Mouse (Mus musculus) erythroblast, embryonic 14.5 days (primary cell): Measurements from ENCODE around the gene Ubn1. TPM values are rescaled to one million over a fixed set of nuclear protein-coding genes. Genes with fewer than 3 reads are reported as not detected.

Experiments
- H3K27me3 ChIP-seq: 2 replicates; pipeline ENCODE4 v1.6.1; 2012; ENCODE audit warnings: inconsistent platforms; ENCODE audit not compliant: control insufficient read depth
- H3K36me3 ChIP-seq: 2 replicates; pipeline ENCODE4 v1.6.1; 2012; ENCODE audit warnings: mild to moderate bottlenecking, inconsistent platforms; ENCODE audit not compliant: control insufficient read depth
- H3K4me1 ChIP-seq: 2 replicates; pipeline ENCODE4 v1.6.1; 2012; ENCODE audit warnings: inconsistent platforms; ENCODE audit not compliant: control insufficient read depth
- H3K4me3 ChIP-seq: replicated peaks from 2 replicates; pipeline ENCODE3; 2012; ENCODE audit warnings: moderate library complexity, mild to moderate bottlenecking, inconsistent platforms
- H3K9me3 ChIP-seq: 2 replicates; pipeline ENCODE4 v1.6.1; 2012; ENCODE audit warnings: low read length, inconsistent platforms, mixed read lengths; ENCODE audit not compliant: control insufficient read depth
- GATA1 ChIP-seq: IDR thresholded peaks from 2 replicates; pipeline ENCODE4 v1.6.1; 2012; ENCODE audit warnings: low read length, inconsistent platforms, mixed read lengths
- TAL1 ChIP-seq: IDR thresholded peaks from 3 replicates; pipeline ENCODE4 v1.6.1; 2012; ENCODE audit warnings: low read length, inconsistent platforms, mixed read lengths
- polyA plus RNA-seq: library from polyadenylated mRNA; stranded (reverse); fragments of >175 nt; gene quantifications from 2 replicates; pipeline ENCODE4 v1.2.3, GENCODE M21; 2012

The Ubn1 gene
- polyA plus RNA-seq, 1 experiment = 1.9 TPM

GRCm38 (mm10) chr16:5013054-5013838 lies 36.6 kb upstream of the Ubn1 start, which contains the start of gene Rogdi:
Rogdi (minus strand) TSS chr16:5013553.
- H3K36me3 ChIP-seq = peaks cover 50% of the 10 kb centered on the region

GRCm38 (mm10) chr16:5014578-5014977 lies 35.3 kb upstream of the Ubn1 start:
- Histone ChIP-seq H3K4me1 (peaks cover 33% of the 10 kb centered on the region), H3K9me3 (no peaks in the 10 kb centered on the region), H3K4me3 (no peak overlapping the region), H3K36me3 (peaks cover 60% of the 10 kb centered on the region), H3K27me3 (peaks cover 14% of the 10 kb centered on the region)
- TF ChIP-seq TAL1 (no peak), GATA1 (no peak)

More at GRCm38 (mm10) chr16:5013054-5013838, 36.6 kb upstream of the Ubn1 start, which contains the start of gene Rogdi:
- Histone ChIP-seq H3K9me3 (no peaks in the 10 kb centered on the region), H3K4me1 (peaks cover 33% of the 10 kb centered on the region), H3K27me3 (peaks cover 14% of the 10 kb centered on the region), H3K4me3 (peak within 1 kb of the TSS; percentile 69)
- TF ChIP-seq TAL1 = no peak
- TF ChIP-seq GATA1 = no peak

- Histone ChIP-seq H3K4me1 (no peaks in the 10 kb centered on the region), H3K27me3 (no peaks in the 10 kb centered on the region), H3K4me3 (no peak overlapping the region), H3K9me3 (no peaks in the 10 kb centered on the region), H3K36me3 (peaks cover 99% of the 10 kb centered on the region)
- TF ChIP-seq GATA1 (no peak), TAL1 (no peak)
Measured at GRCm38 (mm10) chr16:5024021-5024420, 25.8 kb upstream of the Ubn1 start.

- Histone ChIP-seq H3K27me3 (no peaks in the 10 kb centered on the region), H3K4me1 (no peaks in the 10 kb centered on the region), H3K36me3 (peaks cover 99% of the 10 kb centered on the region), H3K4me3 (no peak overlapping the region), H3K9me3 (no peaks in the 10 kb centered on the region)
- TF ChIP-seq TAL1 (no peak), GATA1 (no peak)
Measured at GRCm38 (mm10) chr16:5029847-5030246, 20.0 kb upstream of the Ubn1 start.

- H3K4me3 ChIP-seq = no peak overlapping the region
- no peak for TF ChIP-seq TAL1
- no peak for TF ChIP-seq GATA1
- H3K9me3 ChIP-seq = no peaks in the 10 kb centered on the region
- H3K4me1 ChIP-seq = no peaks in the 10 kb centered on the region
- no peaks in the 10 kb centered on the region for H3K27me3 ChIP-seq
- H3K36me3 ChIP-seq = peaks cover 98% of the 10 kb centered on the region
Measured at GRCm38 (mm10) chr16:5035591-5035990, 14.3 kb upstream of the Ubn1 start.

GRCm38 (mm10) chr16:5036649-5037234 lies 13.1 kb upstream of the Ubn1 start:
- Histone ChIP-seq H3K36me3 (peaks cover 98% of the 10 kb centered on the region), H3K4me3 (no peak overlapping the region), H3K27me3 (no peaks in the 10 kb centered on the region), H3K9me3 (no peaks in the 10 kb centered on the region), H3K4me1 (no peaks in the 10 kb centered on the region)
- TF ChIP-seq GATA1 (no peak), TAL1 (no peak)

GRCm38 (mm10) chr16:5045322-5045721 lies 4.5 kb upstream of the Ubn1 start:
- peaks cover 18% of the 10 kb centered on the region for H3K4me1 ChIP-seq
- no peaks in the 10 kb centered on the region for H3K9me3 ChIP-seq
- TF ChIP-seq TAL1 (no peak), GATA1 (no peak)
- no peaks in the 10 kb centered on the region for H3K27me3 ChIP-seq
- no peak overlapping the region for H3K4me3 ChIP-seq
- peaks cover 77% of the 10 kb centered on the region for H3K36me3 ChIP-seq

- no peak for TF ChIP-seq TAL1
- no peak for TF ChIP-seq GATA1
- H3K36me3 ChIP-seq = peaks cover 60% of the 10 kb centered on the region
Measured at GRCm38 (mm10) chr16:5049182-5049773, 579 bp upstream of the Ubn1 start.

GRCm38 (mm10) chr16:5050251-5051110 lies 624 bp downstream of the Ubn1 start:
- H3K4me1 ChIP-seq = peaks cover 34% of the 10 kb centered on the region
- H3K36me3 ChIP-seq = peaks cover 58% of the 10 kb centered on the region
- H3K9me3 ChIP-seq = no peaks in the 10 kb centered on the region
- no peaks in the 10 kb centered on the region for H3K27me3 ChIP-seq
- TF ChIP-seq GATA1 = no peak
- no peak for TF ChIP-seq TAL1
- H3K4me3 ChIP-seq = peak overlapping the region; percentile 74

More at GRCm38 (mm10) chr16:5049182-5049773, 579 bp upstream of the Ubn1 start:
- peak overlapping the region; percentile 74 for H3K4me3 ChIP-seq
- no peaks in the 10 kb centered on the region for H3K27me3 ChIP-seq
- peaks cover 32% of the 10 kb centered on the region for H3K4me1 ChIP-seq
- H3K9me3 ChIP-seq = no peaks in the 10 kb centered on the region
